ENCODE assay signal across 9 mouse cellular contexts in genomic region chr9:21134595-21135328, GRCm38 (mm10). TPM values are rescaled to one million over a fixed set of nuclear protein-coding genes. Genes with fewer than 3 reads are reported as not detected.
DNase-seq lines count a peak whose midpoint lies in the region; ATAC-seq and TF ChIP-seq lines count a peak whose summit lies in the region.
"Had no signal": no experiment of that assay in that cellular context is flagged by ENCODE, and none has a peak within 500 bp of the region (broad histone marks: within the 10 kb centered on the region; RNA-seq: fewer than 3 reads in every experiment).

No protein-coding gene starts in this region.

- TF ChIP-seq EP300 in stomach, postnatal 0 days (optimal IDR thresholded peaks at IDR 0.05), result no peak

- TF ChIP-seq CTCF in stomach, postnatal 0 days (IDR thresholded peaks at IDR 0.05; ENCODE audit: low read depth), result no peak

- DNase-seq in kidney, postnatal 14 days, result peak; percentile 49
- DNase-seq in stomach, postnatal 0 days (ENCODE audit: low spot score), result no peak
- no peak for DNase-seq in left cerebral cortex, postnatal 4 days
- no peak for DNase-seq in natural killer cell, adult 2 months (ENCODE audit: low spot score in 2 of 2)

- intact Hi-C loops in left cerebral cortex, postnatal 4 days (cut with DNase I), result loop anchor here (10.0 kb wide), 1 partner anchor 100 kb away; the partner anchor contains the start of gene Icam5

- H3K27me3 ChIP-seq in megakaryocyte, embryonic 14.5 days (replicated peaks), result no peaks in the 10 kb centered on the region
- H3K27me3 ChIP-seq in stomach, postnatal 0 days (ENCODE audit: control insufficient read depth, insufficient read depth, low read length), result no peaks in the 10 kb centered on the region
- H3K27me3 ChIP-seq: limb, embryonic 12.5 days had no signal

- H3K4me2 ChIP-seq in stomach, postnatal 0 days (replicated peaks; ENCODE audit: low read depth), result no peak overlapping the region
- H3K4me2 ChIP-seq: limb, embryonic 12.5 days had no signal

- no peak overlapping the region for H3K9ac ChIP-seq in stomach, postnatal 0 days (ENCODE audit: low read length)
- H3K9ac ChIP-seq: limb, embryonic 12.5 days had no signal

- no peaks in the 10 kb centered on the region for H3K9me3 ChIP-seq in megakaryocyte, embryonic 14.5 days
- no peaks in the 10 kb centered on the region for H3K9me3 ChIP-seq in stomach, postnatal 0 days (ENCODE audit: control insufficient read depth, low read length)
- H3K9me3 ChIP-seq: hindbrain, embryonic 10.5 days; limb, embryonic 12.5 days had no signal

- WGBS in stomach, postnatal 0 days, result 51% methylated on average over 9 of the region's 9 CpGs

- H3K27ac ChIP-seq in brown adipose tissue, adult 24 weeks (replicated peaks; ENCODE audit: low read depth, low read length), result peak overlapping the region; percentile 70
- 0 out of 2 replicates have a peak overlapping the region, but pooled peaks have one; percentile 13 for H3K27ac ChIP-seq in stomach, postnatal 0 days (replicated peaks)
- H3K27ac ChIP-seq: hindbrain, embryonic 10.5 days; limb, embryonic 12.5 days had no signal

- no peak for ATAC-seq in megakaryocyte, adult 5-6 weeks (ENCODE audit: poor library complexity, severe bottlenecking)
- no peak for ATAC-seq in stomach, postnatal 0 days (ENCODE audit: low FRiP score, low TSS enrichment)

- peaks cover 96% of the 10 kb centered on the region for H3K4me1 ChIP-seq in megakaryocyte, embryonic 14.5 days
- peaks cover 16% of the 10 kb centered on the region for H3K4me1 ChIP-seq in brown adipose tissue, adult 24 weeks (ENCODE audit: control insufficient read depth, insufficient read depth, insufficient read length, low read length)
- H3K4me1 ChIP-seq in stomach, postnatal 0 days (replicated peaks; ENCODE audit: control insufficient read depth, insufficient read depth), result no peaks in the 10 kb centered on the region

- H3K36me3 ChIP-seq in megakaryocyte, embryonic 14.5 days (replicated peaks; ENCODE audit: low read length), result peaks cover 34% of the 10 kb centered on the region
- H3K36me3 ChIP-seq in stomach, postnatal 0 days (ENCODE audit: control insufficient read depth, insufficient read depth, low read length), result peaks cover 10% of the 10 kb centered on the region

- H3K4me3 ChIP-seq in megakaryocyte, embryonic 14.5 days (replicated peaks), result peak overlapping the region; percentile 23
- H3K4me3 ChIP-seq in brown adipose tissue, adult 24 weeks (ENCODE audit: insufficient read depth, low read depth, low read length), result no peak overlapping the region
- H3K4me3 ChIP-seq in stomach, postnatal 0 days (ENCODE audit: low read depth, low read length), result no peak overlapping the region
- H3K4me3 ChIP-seq: hindbrain, embryonic 10.5 days; limb, embryonic 12.5 days had no signal

RNA-seq across cellular contexts. Expression of gene Tyk2, which starts 3.7 kb away (rescaled TPM):
- polyA plus RNA-seq in megakaryocyte, embryonic 14.5 days (2012; ENCODE audit: insufficient read depth, low replicate concordance), result 15.5 and 17.9 TPM in 2 replicates
- total RNA-seq in megakaryocyte, adult 5-6 weeks (2015), result 24.9 and 30.9 TPM in 2 replicates
- 33.5 and 37.0 TPM in 2 replicates for total RNA-seq in megakaryocyte, adult 5-6 weeks (2017)
- polyA plus RNA-seq in brown adipose tissue, adult 24 weeks (2012; ENCODE audit: insufficient read depth, insufficient read length, missing spikeins), result 3.8 and 4.1 TPM in 2 replicates
- 6.8 and 7.1 TPM in 2 replicates for polyA plus RNA-seq in stomach, postnatal 0 days (2015; fragmentation: Nextera tagmentation; extraction: Ambion mirVana)
- total RNA-seq in left cerebral cortex, postnatal 4 days (2021), result 10 to 100 TPM; 16.1 to 16.7 TPM

RNA-seq across cellular contexts. Expression of gene Cdc37, which starts 15.0 kb away (rescaled TPM):
- 62.5 and 150 TPM in 2 replicates for polyA plus RNA-seq in megakaryocyte, embryonic 14.5 days (2012; ENCODE audit: insufficient read depth, low replicate concordance)
- 39.6 and 49.0 TPM in 2 replicates for total RNA-seq in megakaryocyte, adult 5-6 weeks (2015)
- total RNA-seq in megakaryocyte, adult 5-6 weeks (2017), result 149 and 165 TPM in 2 replicates
- 70.4 and 78.0 TPM in 2 replicates for polyA plus RNA-seq in brown adipose tissue, adult 24 weeks (2012; ENCODE audit: insufficient read depth, insufficient read length, missing spikeins)
- polyA plus RNA-seq in stomach, postnatal 0 days (2015; fragmentation: Nextera tagmentation; extraction: Ambion mirVana), result 161 TPM in 2 replicates
- 100 to 1,000 TPM; 125 TPM for total RNA-seq in left cerebral cortex, postnatal 4 days (2021)

RNA-seq across cellular contexts. Expression of gene Pde4a, which starts 30.8 kb away (rescaled TPM):
- 8.2 and 26.2 TPM in 2 replicates for polyA plus RNA-seq in megakaryocyte, embryonic 14.5 days (2012; ENCODE audit: insufficient read depth, low replicate concordance)
- total RNA-seq in megakaryocyte, adult 5-6 weeks (2015), result 6.8 and 7.3 TPM in 2 replicates
- 3.0 and 3.9 TPM in 2 replicates for total RNA-seq in megakaryocyte, adult 5-6 weeks (2017)
- 16.2 and 29.4 TPM in 2 replicates for polyA plus RNA-seq in brown adipose tissue, adult 24 weeks (2012; ENCODE audit: insufficient read depth, insufficient read length, missing spikeins)
- 2.5 and 3.0 TPM in 2 replicates for polyA plus RNA-seq in stomach, postnatal 0 days (2015; fragmentation: Nextera tagmentation; extraction: Ambion mirVana)
- total RNA-seq in left cerebral cortex, postnatal 4 days (2021), result 10 to 100 TPM; 44.4 to 47.3 TPM

RNA-seq across cellular contexts. Expression of gene Raver1, which starts 43.0 kb away (rescaled TPM):
- polyA plus RNA-seq in megakaryocyte, embryonic 14.5 days (2012; ENCODE audit: insufficient read depth, low replicate concordance), result 51.7 TPM in 1 of 2 replicates, not detected in the other
- total RNA-seq in megakaryocyte, adult 5-6 weeks (2015), result 36.0 and 43.0 TPM in 2 replicates
- total RNA-seq in megakaryocyte, adult 5-6 weeks (2017), result 17.1 and 22.0 TPM in 2 replicates
- polyA plus RNA-seq in brown adipose tissue, adult 24 weeks (2012; ENCODE audit: insufficient read depth, insufficient read length, missing spikeins), result 15.5 and 16.4 TPM in 2 replicates
- 15.0 and 18.3 TPM in 2 replicates for polyA plus RNA-seq in stomach, postnatal 0 days (2015; fragmentation: Nextera tagmentation; extraction: Ambion mirVana)
- 10 to 100 TPM; 36.8 to 37.9 TPM for total RNA-seq in left cerebral cortex, postnatal 4 days (2021)

RNA-seq across cellular contexts. Expression of gene Gm38431, which starts 43.0 kb away (rescaled TPM):
- polyA plus RNA-seq in megakaryocyte, embryonic 14.5 days (2012; ENCODE audit: insufficient read depth, low replicate concordance), result 128 and 518 TPM in 2 replicates
- total RNA-seq in megakaryocyte, adult 5-6 weeks (2015), result 43.4 and 44.9 TPM in 2 replicates
- 3.8 and 5.1 TPM in 2 replicates for total RNA-seq in megakaryocyte, adult 5-6 weeks (2017)
- not detected in 2 replicates for polyA plus RNA-seq in brown adipose tissue, adult 24 weeks (2012; ENCODE audit: insufficient read depth, insufficient read length, missing spikeins)
- 0.28 and 0.86 TPM in 2 replicates for polyA plus RNA-seq in stomach, postnatal 0 days (2015; fragmentation: Nextera tagmentation; extraction: Ambion mirVana)
- total RNA-seq in left cerebral cortex, postnatal 4 days (2021), result 1 to 10 TPM; 3.3 to 4.1 TPM
